Mouse (Mus musculus) activated CD4-positive, CD25-positive, alpha-beta regulatory T cell, adult 4 months (primary cell): Measurements from ENCODE around the gene Gnmt. TPM values are rescaled to one million over a fixed set of nuclear protein-coding genes. Genes with fewer than 3 reads are reported as not detected.
A peak's percentile ranks its signal among the peaks of the same experiment; 100 is the strongest.
"Not testable (repeated sequence)": the region's sequence is repeated elsewhere in the genome, so short reads cannot be mapped to it uniquely, and the experiment has no call there.

Source experiments
- ATAC-seq: one replicate; pipeline ENCODE4 v1.8.0; 2017
- polyA plus RNA-seq, 2 experiments: library from polyadenylated mRNA; unstranded; fragments of 100-300 nt; shearing (Covaris generic); gene quantifications; one replicate each; pipeline ENCODE4 v1.2.1; 2017

The Gnmt gene
- polyA plus RNA-seq: under 1 TPM; 0.54 to 0.83 TPM

DNA sequence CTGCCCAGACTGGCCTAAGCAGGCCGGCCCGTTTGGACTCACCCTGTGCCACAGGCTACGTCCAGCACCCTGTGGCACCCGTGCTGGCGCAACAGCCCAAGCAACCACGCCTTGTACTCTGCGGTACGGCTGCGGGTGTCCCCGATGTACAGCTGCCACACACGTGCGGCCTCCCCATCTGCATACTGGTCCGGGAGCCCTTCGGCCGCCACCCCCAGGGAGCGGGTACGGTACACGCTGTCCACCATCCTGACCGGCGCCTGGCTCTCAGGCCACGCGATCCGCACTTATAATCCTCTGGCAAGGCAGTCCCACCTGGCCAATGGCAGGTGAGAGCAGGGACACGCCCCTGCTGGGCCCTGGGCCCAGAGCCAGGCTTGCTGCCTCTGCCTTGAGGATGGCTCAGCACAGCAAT is at the start of gene Gnmt:
Gene Gnmt (minus strand): TSS at position 265 of the 415 bp plus-strand sequence.
- no peak for ATAC-seq

DNA sequence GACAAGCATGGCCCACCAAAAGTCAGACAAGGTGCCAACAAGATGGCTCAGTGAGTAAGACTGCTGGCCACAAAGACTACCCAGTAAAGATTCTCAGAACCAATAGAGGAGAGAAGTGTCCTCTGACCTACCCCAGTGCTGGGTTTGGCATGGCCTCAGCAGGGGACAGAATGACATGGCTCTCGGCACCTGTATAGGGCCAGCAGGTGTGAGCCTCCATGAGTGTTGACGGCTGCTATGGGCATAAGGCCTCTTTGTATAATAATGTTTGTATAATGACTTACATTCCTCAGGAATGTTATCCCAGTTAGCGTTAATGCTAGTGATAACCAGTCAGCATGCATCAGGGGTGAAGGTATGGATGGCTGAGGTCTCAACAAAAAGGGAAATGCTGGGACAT is 47.1 kb upstream of the Gnmt start:
- no peak for ATAC-seq

DNA sequence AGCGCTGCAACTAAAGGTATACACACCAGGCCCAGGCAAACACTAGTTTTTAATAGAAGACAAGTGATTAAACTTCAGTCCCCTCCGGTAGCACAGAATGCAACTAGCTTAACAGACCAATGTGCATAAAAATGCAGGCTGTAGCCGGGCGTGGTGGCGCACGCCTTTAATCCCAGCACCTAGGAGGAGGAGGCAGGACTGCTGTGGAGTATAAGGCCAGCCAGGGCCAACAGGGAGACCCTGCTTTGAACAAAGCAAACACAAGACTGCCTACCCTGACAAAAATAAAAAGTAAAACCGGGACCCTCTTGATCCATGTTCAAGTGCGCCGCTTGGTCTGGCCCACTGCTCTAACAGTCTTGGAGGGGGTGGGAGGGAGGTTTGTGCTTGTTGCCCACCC is 46.1 kb upstream of the Gnmt start:
- ATAC-seq: no peak

DNA sequence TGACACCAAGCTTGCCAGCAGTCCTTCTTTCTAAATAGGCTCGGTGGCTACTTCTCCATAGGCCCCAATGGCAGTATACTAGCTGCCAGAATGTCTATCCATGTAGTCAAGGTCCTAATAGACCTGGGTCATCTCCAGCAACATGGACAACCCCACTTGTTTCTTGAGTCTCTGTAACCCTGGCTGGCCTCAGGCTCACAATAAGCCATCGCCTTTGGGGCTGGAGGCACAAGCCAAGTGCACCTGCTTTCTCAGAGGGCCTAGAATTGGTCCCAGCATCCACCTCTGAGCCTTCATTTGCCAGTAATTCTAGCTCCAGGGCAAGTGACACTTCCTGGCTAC is 45.1 kb upstream of the Gnmt start:
- no peak for ATAC-seq

DNA sequence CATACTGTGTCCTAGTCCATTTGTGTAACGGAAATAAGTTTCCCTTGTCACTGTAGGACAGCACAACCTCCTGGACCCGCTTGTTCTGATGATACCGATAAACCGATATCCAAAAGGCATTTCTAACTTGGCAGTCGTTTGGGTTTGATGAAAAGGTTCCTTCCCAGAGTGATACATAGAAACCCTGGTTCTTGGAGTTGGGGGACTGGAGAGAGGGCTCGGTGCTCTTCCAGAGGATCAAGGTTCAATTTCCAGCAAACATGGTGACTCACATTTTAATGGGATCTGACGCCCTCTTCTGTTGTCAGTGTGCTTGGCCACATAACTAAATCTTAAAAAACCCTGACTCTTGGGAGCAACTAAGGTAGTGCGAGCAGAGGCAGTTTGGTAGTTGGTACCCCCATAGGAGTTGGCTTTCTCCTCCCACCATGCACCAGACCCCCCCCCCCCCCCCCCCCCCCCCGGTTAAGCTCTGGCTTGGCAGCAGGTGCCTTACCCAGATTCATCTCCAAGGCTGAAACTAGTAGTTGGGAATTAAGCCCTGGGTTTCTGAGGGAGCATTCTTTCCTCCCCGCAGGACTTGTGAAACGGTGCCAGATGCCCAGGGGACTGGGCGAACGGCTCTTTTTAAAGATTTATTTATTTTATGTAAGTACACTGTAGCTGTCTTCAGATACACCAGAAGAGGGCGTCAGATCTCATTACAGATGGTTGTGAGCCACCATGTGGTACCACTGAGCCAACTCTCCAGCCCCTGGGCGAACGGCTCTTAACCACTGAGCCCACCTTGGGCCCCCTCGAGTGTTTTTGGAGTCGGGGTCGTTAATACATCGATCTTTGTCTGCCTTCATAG is 44.5 kb upstream of the Gnmt start:
- peak; percentile 12 for ATAC-seq

DNA sequence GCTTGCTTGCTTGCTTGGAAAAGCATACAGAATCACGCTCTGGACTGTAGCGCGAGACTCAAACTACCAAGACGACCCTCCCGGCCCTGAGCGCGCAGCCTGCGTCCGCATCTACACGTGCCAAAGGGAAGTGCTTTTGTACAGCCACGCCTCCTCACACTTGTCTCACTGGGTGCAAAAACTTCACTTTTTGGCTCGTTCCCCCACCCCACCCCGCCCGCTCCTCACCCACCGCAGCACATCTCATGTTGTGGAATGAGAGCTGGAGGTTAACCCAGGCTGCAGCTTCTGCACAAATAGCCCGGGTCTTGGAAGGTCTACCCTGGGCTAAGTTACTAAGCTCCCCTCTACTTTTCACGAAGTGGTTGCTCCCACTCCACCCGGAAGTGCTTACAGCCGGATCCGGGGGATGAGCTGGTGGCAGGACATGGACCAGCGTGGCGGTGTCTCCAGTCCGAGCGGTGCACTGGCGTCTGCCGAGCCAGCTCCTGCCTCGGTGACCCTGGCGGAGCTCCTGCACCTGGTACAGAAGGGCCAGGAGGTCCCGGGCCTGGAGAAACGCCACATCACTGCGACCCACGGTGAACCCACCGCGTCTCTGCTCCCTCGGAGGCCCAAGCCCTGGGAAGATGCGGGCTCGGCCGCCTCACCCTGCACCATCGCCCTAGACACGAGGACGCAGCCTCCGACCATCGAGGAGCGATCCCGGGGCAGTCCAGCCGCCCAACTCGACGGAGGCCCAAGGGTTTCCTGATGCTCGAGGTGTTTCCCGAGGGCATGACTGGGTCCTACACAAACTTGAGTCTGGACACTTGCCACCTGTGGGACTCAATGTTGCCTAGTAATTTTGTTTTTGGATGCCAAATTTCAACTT is 43.7 kb upstream of the Gnmt start, which contains the start of gene 2310039H08Rik:
Gene 2310039H08Rik (plus strand): TSS at position 232 of the 874 bp plus-strand sequence.
- peak; percentile 80 for ATAC-seq

DNA sequence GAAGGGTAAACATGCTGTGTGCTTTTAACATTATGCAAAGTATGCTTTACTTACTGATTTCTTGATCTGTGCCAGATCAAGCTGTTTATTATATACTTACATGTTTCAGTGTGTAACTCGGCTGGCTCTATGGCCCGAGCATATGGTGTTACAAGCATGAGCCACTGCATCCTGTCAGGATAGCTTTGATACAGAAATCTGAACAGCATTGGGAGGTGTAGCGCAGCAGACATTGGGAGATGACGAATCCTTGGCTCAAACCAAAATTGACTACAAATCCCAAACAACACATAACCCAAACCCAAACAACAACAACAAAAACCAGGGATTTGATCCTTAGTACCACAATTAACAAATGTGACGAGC is 43.1 kb upstream of the Gnmt start:
- peak; percentile 15 for ATAC-seq

DNA sequence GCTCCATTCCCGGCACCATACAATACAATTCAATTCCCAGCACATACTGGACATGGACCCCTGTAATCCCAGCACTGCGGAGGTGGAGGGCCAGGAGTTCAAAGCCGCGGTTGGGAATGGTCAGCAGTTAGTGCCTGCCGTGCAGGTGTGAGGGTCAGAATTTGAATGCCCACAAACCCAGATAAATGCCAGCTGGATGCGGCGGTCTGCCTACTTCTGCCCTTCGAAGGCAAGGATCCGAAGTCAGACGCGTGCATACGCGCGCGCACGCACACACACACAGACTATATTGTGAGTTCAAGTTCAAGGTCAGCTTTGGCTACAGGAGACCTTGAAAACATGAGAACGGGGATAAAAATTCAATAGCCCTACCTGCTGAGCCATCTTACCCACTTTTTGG is 42.6 kb upstream of the Gnmt start:
- no peak for ATAC-seq

DNA sequence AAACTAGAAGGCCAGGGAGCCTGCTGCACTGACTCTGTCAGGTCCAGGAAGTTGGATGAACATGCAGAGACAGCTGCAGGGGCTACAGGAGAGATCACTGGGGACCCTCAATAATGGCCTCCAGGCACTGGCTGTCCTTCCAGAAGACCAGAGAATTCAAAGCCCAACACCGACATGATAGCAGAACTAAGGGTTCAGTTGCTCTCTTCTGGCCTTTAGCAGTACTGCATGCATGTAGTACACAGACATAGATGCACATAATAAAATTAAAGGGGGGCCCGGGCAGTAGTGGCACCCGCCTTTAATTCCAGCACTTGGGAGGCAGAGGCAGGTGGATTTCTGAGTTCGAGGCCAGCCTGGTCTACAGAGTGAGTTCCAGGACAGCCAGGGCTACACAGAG is 42.1 kb upstream of the Gnmt start:
- ATAC-seq: no peak

DNA sequence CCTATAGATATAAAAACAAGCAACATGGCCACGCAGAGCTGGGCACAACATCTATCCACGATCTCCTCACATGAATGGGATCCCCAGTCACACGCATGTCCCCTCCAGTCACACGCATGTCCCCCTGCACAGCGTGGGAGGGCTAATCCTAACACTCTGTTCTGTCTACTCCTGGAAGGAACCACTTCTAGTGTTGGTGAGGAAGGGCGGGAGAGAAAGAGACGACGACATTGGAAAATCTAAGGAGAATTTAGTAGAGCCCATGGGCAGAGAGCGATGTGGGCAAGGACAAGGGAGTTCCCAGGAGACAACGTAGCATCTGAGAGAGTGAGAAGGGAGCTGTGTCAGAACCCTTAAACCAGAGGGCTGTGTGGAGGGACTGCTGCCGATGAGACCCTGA is 41.6 kb upstream of the Gnmt start:
- no peak for ATAC-seq

DNA sequence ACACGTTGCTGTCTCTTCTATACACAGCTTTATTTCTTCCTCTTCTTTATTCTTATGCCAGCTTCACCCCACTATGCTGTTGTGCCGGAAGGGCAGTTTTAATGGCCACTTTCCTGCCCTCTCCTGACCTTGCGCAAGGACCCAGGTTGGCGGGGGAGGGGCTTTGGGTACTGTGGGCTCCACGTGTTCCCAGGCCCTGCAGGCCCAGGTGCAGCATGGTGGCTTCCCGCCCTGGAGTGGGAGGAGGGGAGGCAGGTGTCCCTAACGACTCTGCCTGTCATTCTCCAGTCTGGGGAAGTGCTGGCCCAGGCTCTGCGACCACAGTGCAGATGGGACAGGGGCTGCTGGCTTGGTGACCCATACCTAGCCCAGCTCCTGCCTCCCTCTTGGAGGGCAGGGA is 38.9 kb upstream of the Gnmt start:
- no peak for ATAC-seq

DNA sequence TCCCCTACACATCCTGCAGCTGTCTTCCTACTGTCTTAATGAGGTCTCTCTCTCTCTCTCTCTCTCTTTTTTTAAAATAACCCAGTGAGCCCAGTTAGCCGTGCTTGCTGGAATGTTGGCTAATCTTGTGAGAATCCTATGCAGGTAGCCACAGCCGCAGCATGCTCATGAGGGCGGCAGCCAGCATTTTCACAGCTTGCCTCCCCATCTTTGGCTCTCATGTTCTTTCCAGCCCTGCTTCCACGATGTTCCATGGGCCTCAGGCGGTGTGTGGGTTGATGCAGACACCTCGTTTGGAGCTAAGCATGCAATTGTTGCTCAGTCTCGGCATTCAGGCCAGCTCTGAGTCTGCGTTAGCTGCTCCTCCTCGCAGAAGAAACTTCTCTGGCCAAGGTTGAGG is 35.9 kb upstream of the Gnmt start:
- not testable (repeated sequence) for ATAC-seq

DNA sequence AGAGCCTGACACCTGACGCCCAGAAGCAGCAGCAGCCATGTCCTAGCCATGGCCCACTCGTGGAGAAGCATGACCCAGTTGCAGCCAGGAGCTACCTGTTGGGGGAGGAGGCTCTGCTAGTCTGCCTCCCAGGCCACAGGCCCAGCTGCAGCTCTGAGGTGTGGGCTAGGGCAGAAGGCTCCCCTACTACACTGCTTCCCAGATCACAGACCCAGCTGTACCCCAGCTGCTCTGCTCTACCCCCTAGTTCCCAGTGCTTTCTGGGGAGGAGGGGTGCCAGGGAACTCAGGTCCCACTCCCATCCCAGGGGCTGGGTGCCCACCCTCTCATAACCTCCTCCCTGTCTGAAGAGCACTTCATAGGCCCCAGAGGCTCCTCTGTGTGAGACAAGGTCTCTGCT is 34.6 kb upstream of the Gnmt start, which contains the start of gene Ptcra:
Gene Ptcra (minus strand): TSS at position 169 of the 400 bp plus-strand sequence.
- no peak for ATAC-seq

DNA sequence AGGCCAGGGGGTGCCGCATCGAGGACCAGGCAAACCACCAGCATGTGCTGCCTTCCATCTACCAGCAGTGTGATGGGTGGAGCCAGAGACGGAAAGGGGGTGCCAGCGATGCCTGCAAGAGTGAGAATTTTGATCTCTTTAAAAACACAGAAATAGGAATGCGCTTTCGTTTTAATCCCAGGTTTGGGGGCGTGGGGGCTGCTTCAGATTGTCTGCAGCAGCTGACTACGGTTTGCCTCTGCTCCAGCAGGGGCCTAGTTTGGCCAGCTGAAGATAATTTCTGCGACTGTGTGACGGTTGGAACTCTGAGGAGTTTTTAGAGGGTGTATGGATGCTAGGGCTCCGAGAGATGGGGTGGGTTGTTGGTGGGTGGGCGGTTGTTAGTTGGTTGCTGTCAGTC is 29.8 kb upstream of the Gnmt start:
- no peak for ATAC-seq

DNA sequence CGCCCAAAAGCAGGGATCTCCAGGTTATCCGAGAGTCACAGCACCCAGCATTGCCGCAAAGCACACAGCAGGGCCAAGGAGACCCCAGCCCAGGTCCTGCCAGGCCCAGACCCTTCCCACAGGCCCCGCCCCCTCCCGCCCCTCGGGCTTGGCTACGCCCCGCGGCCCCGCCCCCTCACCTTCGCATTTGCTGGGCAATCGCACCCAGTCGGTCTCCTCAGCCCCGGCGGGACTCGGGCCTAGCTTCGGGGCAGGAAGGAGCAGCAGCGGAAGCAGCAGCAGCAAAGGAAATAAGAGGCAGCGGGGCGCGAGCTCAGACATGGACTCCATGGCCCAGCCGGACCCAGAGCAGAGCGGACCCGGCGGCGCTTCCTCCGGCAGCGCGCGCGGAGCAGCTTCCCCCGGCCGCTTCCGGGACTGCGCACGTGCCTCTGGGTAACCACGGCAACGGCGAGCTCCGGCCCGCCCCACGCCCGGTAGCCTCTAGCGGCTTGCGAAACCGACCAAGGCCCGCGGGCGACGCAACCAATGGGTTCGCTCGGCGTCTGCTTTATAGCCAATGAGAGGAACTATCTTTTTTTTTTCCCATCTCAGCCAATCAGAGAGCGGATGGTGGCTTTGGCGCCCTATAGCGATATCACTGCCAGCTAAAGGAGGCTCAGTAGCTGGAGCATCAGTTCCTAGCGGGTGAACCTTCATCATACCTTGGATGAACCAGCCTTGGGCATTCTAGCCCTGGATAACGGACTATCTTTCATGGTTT is 23.0 kb upstream of the Gnmt start, which contains the start of gene Cnpy3:
Gene Cnpy3 (minus strand): TSS at position 421 of the 763 bp plus-strand sequence.
- peak; percentile 95 for ATAC-seq

DNA sequence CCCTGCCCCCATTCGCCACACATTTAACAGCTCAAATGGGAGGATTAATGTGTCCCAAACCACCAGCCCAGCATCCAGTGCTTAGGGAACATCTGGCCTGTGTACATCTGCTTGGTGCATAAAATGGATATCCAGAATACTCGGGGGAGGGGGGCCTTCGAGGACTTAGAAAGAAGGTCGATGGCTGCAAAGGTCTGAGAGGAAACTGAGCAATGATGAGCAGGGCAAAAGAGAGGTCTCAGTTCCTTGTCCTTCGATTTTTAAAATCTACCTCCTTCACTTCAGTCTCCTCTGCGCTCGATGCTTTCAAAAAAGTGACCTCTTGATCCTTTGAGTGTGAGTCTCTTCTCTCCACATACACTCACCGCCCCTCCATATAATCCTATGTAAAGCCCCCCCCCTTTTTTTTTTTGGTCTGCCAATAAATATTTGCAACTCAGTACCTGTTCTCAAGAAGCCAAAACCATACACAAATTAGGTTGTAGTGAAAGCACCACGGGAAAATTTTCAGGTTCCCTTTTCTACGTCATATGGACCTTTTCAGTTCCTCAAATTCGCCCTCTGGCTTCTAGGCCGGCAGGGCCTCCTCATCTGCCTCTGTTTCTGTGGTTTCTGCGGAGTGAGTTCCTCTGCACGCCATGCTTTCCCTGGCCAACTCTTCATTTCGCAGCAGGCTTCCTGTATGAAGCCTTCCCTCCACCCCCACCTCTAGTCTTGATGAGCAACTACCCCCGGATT is 22.3 kb upstream of the Gnmt start:
- peak; percentile 15 for ATAC-seq

DNA sequence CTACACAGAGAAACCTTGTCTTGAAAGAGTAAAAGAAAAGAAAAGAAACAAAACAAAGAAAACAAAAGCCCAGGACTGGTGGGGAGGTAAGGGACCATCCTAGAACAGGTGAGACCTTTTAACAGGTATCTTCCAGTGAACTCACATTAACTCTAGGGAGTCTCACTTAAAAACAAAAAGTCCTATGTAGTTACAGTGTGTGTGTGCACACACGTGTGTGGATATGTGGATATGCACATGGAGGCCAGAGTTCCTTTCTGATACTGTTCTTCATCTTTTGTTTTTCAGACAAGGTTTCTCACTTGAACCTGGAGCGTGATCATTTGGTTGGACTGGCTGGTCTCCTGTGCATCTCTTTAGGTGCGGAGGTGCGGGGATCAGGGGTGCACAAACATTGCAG is 21.6 kb upstream of the Gnmt start:
- ATAC-seq: no peak

DNA sequence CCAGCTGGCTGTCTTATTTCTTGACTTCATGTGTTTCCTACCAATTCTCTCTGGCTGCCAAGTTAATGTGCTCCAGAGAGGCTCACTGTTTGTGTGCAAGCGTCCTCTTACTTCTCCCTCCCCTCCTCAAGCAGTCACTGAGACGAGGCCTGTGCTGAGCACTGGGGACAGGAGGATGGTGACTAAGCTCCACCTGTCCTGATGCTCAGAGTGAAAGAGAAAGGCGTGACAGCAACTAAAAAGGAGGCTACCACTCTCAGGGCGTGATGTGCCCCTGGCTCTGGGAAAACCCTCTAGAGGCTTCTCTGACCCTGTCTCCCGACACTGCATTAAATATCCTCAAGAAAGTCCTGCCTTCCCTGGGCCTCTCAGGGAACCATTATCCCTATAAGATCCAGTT is 20.3 kb upstream of the Gnmt start:
- ATAC-seq: no peak

DNA sequence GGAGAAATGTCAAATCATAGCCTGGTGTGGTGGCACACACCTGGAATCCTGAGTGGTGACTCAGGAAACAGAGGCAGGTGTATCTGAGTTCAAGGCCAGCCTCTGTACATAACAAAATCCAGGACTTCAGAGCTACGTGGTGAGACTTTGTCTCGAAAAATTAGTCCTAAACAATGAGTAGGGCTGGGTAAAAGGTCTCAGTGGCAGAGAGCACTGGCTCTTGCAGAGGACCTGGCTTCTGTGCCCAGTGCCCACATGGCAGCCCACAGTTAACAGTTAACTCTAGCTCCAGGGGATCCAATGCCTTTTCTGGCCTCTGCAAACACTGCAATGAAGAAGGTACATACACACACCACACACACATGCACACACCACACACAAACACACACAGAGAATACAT is 18.8 kb upstream of the Gnmt start:
- no peak for ATAC-seq

DNA sequence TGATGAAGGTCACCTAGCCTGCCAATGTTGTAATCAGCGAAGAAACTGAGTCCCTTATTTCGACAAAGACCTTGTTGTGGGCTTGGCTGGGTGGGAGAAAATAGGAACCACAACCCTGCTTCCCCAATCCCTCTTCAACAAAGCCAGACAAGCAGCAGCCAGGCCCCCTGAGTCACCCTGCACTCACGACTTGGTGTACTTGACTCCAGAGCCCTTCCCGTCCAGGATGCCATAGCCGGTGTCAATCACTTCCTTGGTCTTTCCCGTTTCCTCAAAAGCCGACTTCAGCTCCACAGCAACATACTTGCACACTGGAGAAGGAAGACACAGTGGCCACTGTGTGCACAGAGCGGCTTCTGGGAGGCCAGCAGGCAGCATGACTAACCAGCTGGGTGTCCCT is 18.3 kb upstream of the Gnmt start:
- ATAC-seq: no peak

DNA sequence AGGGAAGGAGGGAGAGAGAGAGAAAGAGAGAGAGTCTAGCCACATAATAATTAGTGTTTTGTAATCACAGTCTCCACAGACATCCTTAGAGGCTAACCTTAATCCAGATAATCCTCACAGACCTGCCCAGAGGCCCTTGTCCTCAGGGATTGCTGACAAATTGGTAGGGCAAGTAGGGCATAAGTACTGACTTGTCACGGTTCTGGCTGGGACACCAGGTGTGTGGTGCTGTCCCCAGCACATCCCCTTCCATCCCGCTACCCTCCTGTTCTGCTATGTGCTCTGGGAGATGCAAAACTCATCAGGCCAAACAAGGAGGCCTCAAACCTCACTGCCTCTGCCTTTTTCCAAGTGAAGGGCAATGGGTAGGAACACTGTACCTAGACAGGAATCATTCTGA is 16.5 kb upstream of the Gnmt start:
- no peak for ATAC-seq

DNA sequence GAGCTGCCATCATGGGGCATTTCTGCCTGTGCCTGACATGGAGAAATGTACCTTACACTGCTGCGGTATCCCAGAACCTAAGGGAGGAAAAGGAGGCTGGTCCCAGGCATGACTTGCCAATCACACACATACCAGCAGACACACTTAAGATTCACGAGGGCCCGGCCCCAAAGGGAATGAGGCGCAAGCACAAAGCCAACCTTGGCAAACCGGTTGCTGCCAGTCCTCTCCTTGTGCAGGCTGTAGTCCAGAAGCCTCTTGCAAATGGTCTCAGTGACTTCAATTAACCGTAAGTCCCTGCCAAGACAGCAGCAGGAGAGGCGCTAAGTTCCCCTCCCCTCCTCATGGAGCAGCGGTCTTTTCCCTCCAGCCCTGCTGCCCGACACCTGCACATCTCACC is 14.0 kb upstream of the Gnmt start:
- ATAC-seq: no peak
